Mouse (Mus musculus): ENCODE results near the gene Dip2b. TPM values are rescaled to one million over a fixed set of nuclear protein-coding genes. Genes with fewer than 3 reads are reported as not detected.

The Dip2b gene
- polyA plus RNA-seq, 1 experiment = 18.1 TPM

GRCm38 (mm10) chr15:100156095-100156707 lies 117.7 kb downstream of the Dip2b start:
- H3K4me1 ChIP-seq (replicated peaks; ENCODE audit: control insufficient read depth, insufficient read depth, low read length) = no peaks in the 10 kb centered on the region
- WGBS = 96% methylated on average over 4 of the region's 4 CpGs
- no peak overlapping the region for H3K4me3 ChIP-seq (ENCODE audit: control insufficient read depth, insufficient read depth, low read length)
- TF ChIP-seq CTCF (IDR thresholded peaks at IDR 0.05; ENCODE audit: borderline replicate concordance, control insufficient read depth, extremely low read depth, insufficient read depth, low read length, poor library complexity) = no peak
- H3K27ac ChIP-seq (ENCODE audit: control insufficient read depth, insufficient read depth, low read length) = no peak overlapping the region
- DNase-seq = no peak
- H3K27me3 ChIP-seq (ENCODE audit: control insufficient read depth, insufficient read depth, low read length) = no peaks in the 10 kb centered on the region
- H3K36me3 ChIP-seq (ENCODE audit: control insufficient read depth, insufficient read depth, low read length) = peaks cover 18% of the 10 kb centered on the region

- no peak for TF ChIP-seq POLR2A (IDR thresholded peaks at IDR 0.05; ENCODE audit: control insufficient read depth, extremely low read depth, insufficient read depth, low read length, poor library complexity)
- no peak for TF ChIP-seq CTCF (IDR thresholded peaks at IDR 0.05; ENCODE audit: borderline replicate concordance, control insufficient read depth, extremely low read depth, insufficient read depth, low read length, poor library complexity)
- Histone ChIP-seq H3K27me3 (ENCODE audit: control insufficient read depth, insufficient read depth, low read length) (no peaks in the 10 kb centered on the region), H3K27ac (ENCODE audit: control insufficient read depth, insufficient read depth, low read length) (no peak overlapping the region), H3K4me3 (ENCODE audit: control insufficient read depth, insufficient read depth, low read length) (no peak overlapping the region), H3K4me1 (replicated peaks; ENCODE audit: control insufficient read depth, insufficient read depth, low read length) (no peaks in the 10 kb centered on the region), H3K36me3 (ENCODE audit: control insufficient read depth, insufficient read depth, low read length) (peaks cover 22% of the 10 kb centered on the region)
- no peak for DNase-seq
- WGBS = 95% methylated on average over 10 of the region's 10 CpGs
Observed at GRCm38 (mm10) chr15:100156781-100157470, 118.5 kb downstream of the Dip2b start.

GRCm38 (mm10) chr15:100158985-100159384 lies 120.5 kb downstream of the Dip2b start:
- H3K27me3 ChIP-seq (ENCODE audit: control insufficient read depth, insufficient read depth, low read length) = no peaks in the 10 kb centered on the region
- H3K4me3 ChIP-seq (ENCODE audit: control insufficient read depth, insufficient read depth, low read length) = no peak overlapping the region
- H3K36me3 ChIP-seq (ENCODE audit: control insufficient read depth, insufficient read depth, low read length) = peaks cover 29% of the 10 kb centered on the region
- WGBS = 97% methylated on average over 10 of the region's 10 CpGs
- no peak for TF ChIP-seq POLR2A (IDR thresholded peaks at IDR 0.05; ENCODE audit: control insufficient read depth, extremely low read depth, insufficient read depth, low read length, poor library complexity)
- TF ChIP-seq CTCF (IDR thresholded peaks at IDR 0.05; ENCODE audit: borderline replicate concordance, control insufficient read depth, extremely low read depth, insufficient read depth, low read length, poor library complexity) = no peak
- DNase-seq = no peak
- H3K4me1 ChIP-seq (replicated peaks; ENCODE audit: control insufficient read depth, insufficient read depth, low read length) = no peaks in the 10 kb centered on the region
- no peak overlapping the region for H3K27ac ChIP-seq (ENCODE audit: control insufficient read depth, insufficient read depth, low read length)

- H3K4me1 ChIP-seq (replicated peaks; ENCODE audit: control insufficient read depth, insufficient read depth, low read length) = no peaks in the 10 kb centered on the region
- no peak for DNase-seq
- no peak for TF ChIP-seq POLR2A (IDR thresholded peaks at IDR 0.05; ENCODE audit: control insufficient read depth, extremely low read depth, insufficient read depth, low read length, poor library complexity)
- no peak for TF ChIP-seq CTCF (IDR thresholded peaks at IDR 0.05; ENCODE audit: borderline replicate concordance, control insufficient read depth, extremely low read depth, insufficient read depth, low read length, poor library complexity)
- H3K27me3 ChIP-seq (ENCODE audit: control insufficient read depth, insufficient read depth, low read length) = no peaks in the 10 kb centered on the region
- WGBS = 96% methylated on average over 6 of the region's 6 CpGs
- peaks cover 22% of the 10 kb centered on the region for H3K36me3 ChIP-seq (ENCODE audit: control insufficient read depth, insufficient read depth, low read length)
- H3K4me3 ChIP-seq (ENCODE audit: control insufficient read depth, insufficient read depth, low read length) = no peak overlapping the region
- no peak overlapping the region for H3K27ac ChIP-seq (ENCODE audit: control insufficient read depth, insufficient read depth, low read length)
Observed at GRCm38 (mm10) chr15:100161747-100162280, 123.3 kb downstream of the Dip2b start.

GRCm38 (mm10) chr15:100163381-100164051 lies 125.1 kb downstream of the Dip2b start:
- no peak overlapping the region for H3K27ac ChIP-seq (ENCODE audit: control insufficient read depth, insufficient read depth, low read length)
- no peak overlapping the region for H3K4me3 ChIP-seq (ENCODE audit: control insufficient read depth, insufficient read depth, low read length)
- TF ChIP-seq POLR2A (IDR thresholded peaks at IDR 0.05; ENCODE audit: control insufficient read depth, extremely low read depth, insufficient read depth, low read length, poor library complexity) (no peak), CTCF (IDR thresholded peaks at IDR 0.05; ENCODE audit: borderline replicate concordance, control insufficient read depth, extremely low read depth, insufficient read depth, low read length, poor library complexity) (no peak)
- WGBS = 96% methylated on average over 3 of the region's 3 CpGs
- no peak for DNase-seq
- H3K36me3 ChIP-seq (ENCODE audit: control insufficient read depth, insufficient read depth, low read length) = peaks cover 23% of the 10 kb centered on the region
- H3K4me1 ChIP-seq (replicated peaks; ENCODE audit: control insufficient read depth, insufficient read depth, low read length) = no peaks in the 10 kb centered on the region
- H3K27me3 ChIP-seq (ENCODE audit: control insufficient read depth, insufficient read depth, low read length) = no peaks in the 10 kb centered on the region

GRCm38 (mm10) chr15:100166464-100166863 lies 128.0 kb downstream of the Dip2b start:
- H3K4me3 ChIP-seq (ENCODE audit: control insufficient read depth, insufficient read depth, low read length) = no peak overlapping the region
- no peaks in the 10 kb centered on the region for H3K4me1 ChIP-seq (replicated peaks; ENCODE audit: control insufficient read depth, insufficient read depth, low read length)
- no peak for DNase-seq
- WGBS = 94% methylated on average over 3 of the region's 3 CpGs
- TF ChIP-seq CTCF (IDR thresholded peaks at IDR 0.05; ENCODE audit: borderline replicate concordance, control insufficient read depth, extremely low read depth, insufficient read depth, low read length, poor library complexity) (no peak), POLR2A (IDR thresholded peaks at IDR 0.05; ENCODE audit: control insufficient read depth, extremely low read depth, insufficient read depth, low read length, poor library complexity) (no peak)
- H3K27me3 ChIP-seq (ENCODE audit: control insufficient read depth, insufficient read depth, low read length) = no peaks in the 10 kb centered on the region
- H3K36me3 ChIP-seq (ENCODE audit: control insufficient read depth, insufficient read depth, low read length) = peaks cover 35% of the 10 kb centered on the region
- no peak overlapping the region for H3K27ac ChIP-seq (ENCODE audit: control insufficient read depth, insufficient read depth, low read length)
